Mouse (Mus musculus): ENCODE results near the gene Olfr1359. TPM values are rescaled to one million over a fixed set of nuclear protein-coding genes. Genes with fewer than 3 reads are reported as not detected.
"Not testable (repeated sequence)": the region's sequence is repeated elsewhere in the genome, so short reads cannot be mapped to it uniquely, and the experiment has no call there.

The Olfr1359 gene
- polyA plus RNA-seq, 1 experiment from 2014 or later = not detected

GRCm38 (mm10) chr13:21715864-21716539 is 18.1 kb downstream of the Olfr1359 start, which contains the start of the genes Hist1h2bl and Hist1h2ai:
Hist1h2bl (minus strand) TSS chr13:21716143.
Hist1h2ai (plus strand) TSS chr13:21716422.
- peak within 1 kb of the TSS; percentile 79 for H3K9ac ChIP-seq (ENCODE audit: low read length)
- under 1% methylated on average over 28 of the region's 50 CpGs for WGBS
- H3K9me3 ChIP-seq (replicated peaks; ENCODE audit: control insufficient read depth, low read length) = not testable (repeated sequence)

GRCm38 (mm10) chr13:21716540-21717391 is 18.9 kb downstream of the Olfr1359 start:
- not testable (repeated sequence) for H3K36me3 ChIP-seq (ENCODE audit: control insufficient read depth, insufficient read depth, low read length); H3K9me3 ChIP-seq (replicated peaks; ENCODE audit: control insufficient read depth, low read length); H3K27me3 ChIP-seq (ENCODE audit: control insufficient read depth, insufficient read depth, low read length); ATAC-seq (ENCODE audit: insufficient read depth, low FRiP score)
- H3K27ac ChIP-seq (ENCODE audit: low read length) = peak overlapping the region; percentile 97
- WGBS = 0% methylated on average over 9 of the region's 38 CpGs
- peak overlapping the region; percentile 79 for H3K9ac ChIP-seq (ENCODE audit: low read length)
- peak overlapping the region; percentile 57 for H3K4me3 ChIP-seq (replicated peaks; ENCODE audit: low read length)
- peak overlapping the region; percentile 83 for H3K4me2 ChIP-seq (ENCODE audit: low read depth, low read length)
- H3K4me1 ChIP-seq (ENCODE audit: control insufficient read depth, insufficient read depth, low read length) = peaks cover 21% of the 10 kb centered on the region

More at GRCm38 (mm10) chr13:21715864-21716539, 18.1 kb downstream of the Olfr1359 start, which contains the start of the genes Hist1h2bl and Hist1h2ai:
- H3K4me1 ChIP-seq (ENCODE audit: control insufficient read depth, insufficient read depth, low read length) = peaks cover 20% of the 10 kb centered on the region
- not testable (repeated sequence) for H3K27me3 ChIP-seq (ENCODE audit: control insufficient read depth, insufficient read depth, low read length); H3K36me3 ChIP-seq (ENCODE audit: control insufficient read depth, insufficient read depth, low read length)
- H3K4me2 ChIP-seq (ENCODE audit: low read depth, low read length) = peak within 1 kb of the TSS; percentile 83
- H3K4me3 ChIP-seq (replicated peaks; ENCODE audit: low read length) = peak within 1 kb of the TSS; percentile 57
- peak; percentile 95 for ATAC-seq (ENCODE audit: insufficient read depth, low FRiP score)
- peak within 1 kb of the TSS; percentile 97 for H3K27ac ChIP-seq (ENCODE audit: low read length)

- Histone ChIP-seq H3K4me2 (ENCODE audit: low read depth, low read length) (peak within 1 kb of the TSS; percentile 83), H3K27ac (ENCODE audit: low read length) (peak within 1 kb of the TSS; percentile 97), H3K4me3 (replicated peaks; ENCODE audit: low read length) (peak within 1 kb of the TSS; percentile 57), H3K4me1 (ENCODE audit: control insufficient read depth, insufficient read depth, low read length) (peaks cover 23% of the 10 kb centered on the region), H3K9ac (ENCODE audit: low read length) (peak within 1 kb of the TSS; percentile 79)
- under 1% methylated on average over 27 of the region's 56 CpGs for WGBS
- H3K36me3 ChIP-seq (ENCODE audit: control insufficient read depth, insufficient read depth, low read length); H3K27me3 ChIP-seq (ENCODE audit: control insufficient read depth, insufficient read depth, low read length); H3K9me3 ChIP-seq (replicated peaks; ENCODE audit: control insufficient read depth, low read length): not testable (repeated sequence)
- peak; percentile 27; the same call in 1 of the 2 replicates for ATAC-seq (ENCODE audit: insufficient read depth, low FRiP score)
These were observed 19.8 kb downstream of the Olfr1359 start, which contains the start of gene Hist1h3h for GRCm38 (mm10) chr13:21717397-21718357. Hist1h3h (plus strand) TSS chr13:21717659.

GRCm38 (mm10) chr13:21718381-21719080 is 20.6 kb downstream of the Olfr1359 start:
- Histone ChIP-seq H3K4me1 (ENCODE audit: control insufficient read depth, insufficient read depth, low read length) (peaks cover 24% of the 10 kb centered on the region), H3K9ac (ENCODE audit: low read length) (peak overlapping the region; percentile 74), H3K27me3 (ENCODE audit: control insufficient read depth, insufficient read depth, low read length) (no peaks in the 10 kb centered on the region), H3K4me2 (ENCODE audit: low read depth, low read length) (peak overlapping the region; percentile 68), H3K4me3 (replicated peaks; ENCODE audit: low read length) (peak overlapping the region; percentile 49), H3K36me3 (ENCODE audit: control insufficient read depth, insufficient read depth, low read length) (no peaks in the 10 kb centered on the region), H3K9me3 (replicated peaks; ENCODE audit: control insufficient read depth, low read length) (no peaks in the 10 kb centered on the region), H3K27ac (ENCODE audit: low read length) (peak overlapping the region; percentile 75)
- no peak for ATAC-seq (ENCODE audit: insufficient read depth, low FRiP score)
- 51% methylated on average over 4 of the region's 4 CpGs for WGBS

- Histone ChIP-seq H3K4me3 (replicated peaks; ENCODE audit: low read length) (peak overlapping the region; percentile 50), H3K4me1 (ENCODE audit: control insufficient read depth, insufficient read depth, low read length) (peaks cover 15% of the 10 kb centered on the region), H3K4me2 (ENCODE audit: low read depth, low read length) (peak overlapping the region; percentile 58), H3K27ac (ENCODE audit: low read length) (peak overlapping the region; percentile 80), H3K9ac (ENCODE audit: low read length) (peak overlapping the region; percentile 68)
- 2% methylated on average over 21 of the region's 44 CpGs for WGBS
- not testable (repeated sequence) for ATAC-seq (ENCODE audit: insufficient read depth, low FRiP score); H3K27me3 ChIP-seq (ENCODE audit: control insufficient read depth, insufficient read depth, low read length); H3K9me3 ChIP-seq (replicated peaks; ENCODE audit: control insufficient read depth, low read length); H3K36me3 ChIP-seq (ENCODE audit: control insufficient read depth, insufficient read depth, low read length)
These were observed 23.3 kb downstream of the Olfr1359 start for GRCm38 (mm10) chr13:21721107-21721756.

GRCm38 (mm10) chr13:21721757-21722372 is 24.0 kb downstream of the Olfr1359 start, which contains the start of gene Hist1h2bm:
Hist1h2bm (plus strand) TSS chr13:21722044.
- WGBS = under 1% methylated on average over 37 of the region's 37 CpGs

GRCm38 (mm10) chr13:21722373-21722925 is 24.5 kb downstream of the Olfr1359 start:
- Histone ChIP-seq H3K9me3 (replicated peaks; ENCODE audit: control insufficient read depth, low read length) (no peaks in the 10 kb centered on the region), H3K4me1 (ENCODE audit: control insufficient read depth, insufficient read depth, low read length) (peaks cover 10% of the 10 kb centered on the region), H3K27ac (ENCODE audit: low read length) (peak overlapping the region; percentile 86), H3K36me3 (ENCODE audit: control insufficient read depth, insufficient read depth, low read length) (no peaks in the 10 kb centered on the region), H3K4me3 (replicated peaks; ENCODE audit: low read length) (peak overlapping the region; percentile 50), H3K4me2 (ENCODE audit: low read depth, low read length) (peak overlapping the region; percentile 51), H3K9ac (ENCODE audit: low read length) (peak overlapping the region; percentile 61), H3K27me3 (ENCODE audit: control insufficient read depth, insufficient read depth, low read length) (no peaks in the 10 kb centered on the region)
- 3% methylated on average over 11 of the region's 11 CpGs for WGBS
- peak; percentile 19; the same call in 1 of the 2 replicates for ATAC-seq (ENCODE audit: insufficient read depth, low FRiP score)

More at GRCm38 (mm10) chr13:21721757-21722372, 24.0 kb downstream of the Olfr1359 start, which contains the start of gene Hist1h2bm:
- ATAC-seq (ENCODE audit: insufficient read depth, low FRiP score) = peak; percentile 95
- H3K4me2 ChIP-seq (ENCODE audit: low read depth, low read length) = peak within 1 kb of the TSS; percentile 58
- H3K4me1 ChIP-seq (ENCODE audit: control insufficient read depth, insufficient read depth, low read length) = peaks cover 13% of the 10 kb centered on the region
- not testable (repeated sequence) for H3K9me3 ChIP-seq (replicated peaks; ENCODE audit: control insufficient read depth, low read length); H3K36me3 ChIP-seq (ENCODE audit: control insufficient read depth, insufficient read depth, low read length); H3K27me3 ChIP-seq (ENCODE audit: control insufficient read depth, insufficient read depth, low read length)
- H3K4me3 ChIP-seq (replicated peaks; ENCODE audit: low read length) = peak within 1 kb of the TSS; percentile 50
- peak within 1 kb of the TSS; percentile 68 for H3K9ac ChIP-seq (ENCODE audit: low read length)
- peak within 1 kb of the TSS; percentile 86 for H3K27ac ChIP-seq (ENCODE audit: low read length)

Measured in stomach, embryonic 16.5 days (tissue).